Mouse (Mus musculus) T-cell, adult 2 months (primary cell): Measurements from ENCODE around the gene Ccn2.
A peak's percentile ranks its signal among the peaks of the same experiment; 100 is the strongest.

Experiments used
- DNase-seq: peaks from one replicate; pipeline ENCODE4 v3.0.0; 2022; ENCODE audit warnings: low spot score

Gene Ccn2

DNA sequence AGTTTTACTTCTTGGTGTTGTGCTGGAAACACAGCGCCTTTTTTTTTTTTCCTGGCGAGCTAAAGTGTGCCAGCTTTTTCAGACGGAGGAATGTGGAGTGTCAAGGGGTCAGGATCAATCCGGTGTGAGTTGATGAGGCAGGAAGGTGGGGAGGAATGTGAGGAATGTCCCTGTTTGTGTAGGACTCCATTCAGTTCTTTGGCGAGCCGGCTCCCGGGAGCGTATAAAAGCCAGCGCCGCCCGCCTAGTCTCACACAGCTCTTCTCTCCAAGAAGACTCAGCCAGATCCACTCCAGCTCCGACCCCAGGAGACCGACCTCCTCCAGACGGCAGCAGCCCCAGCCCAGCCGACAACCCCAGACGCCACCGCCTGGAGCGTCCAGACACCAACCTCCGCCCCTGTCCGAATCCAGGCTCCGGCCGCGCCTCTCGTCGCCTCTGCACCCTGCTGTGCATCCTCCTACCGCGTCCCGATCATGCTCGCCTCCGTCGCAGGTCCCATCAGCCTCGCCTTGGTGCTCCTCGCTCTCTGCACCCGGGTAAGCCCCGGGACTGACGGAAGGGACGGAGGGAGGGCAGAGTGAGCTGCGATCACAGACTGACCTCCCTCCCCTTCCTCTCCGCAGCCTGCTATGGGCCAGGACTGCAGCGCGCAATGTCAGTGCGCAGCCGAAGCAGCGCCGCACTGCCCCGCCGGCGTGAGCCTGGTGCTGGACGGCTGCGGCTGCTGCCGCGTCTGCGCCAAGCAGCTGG, at the start of gene Ccn2:
TSS of gene Ccn2 (plus strand) at position 193 of the 753 bp plus-strand sequence.
- DNase-seq = no peak

DNA sequence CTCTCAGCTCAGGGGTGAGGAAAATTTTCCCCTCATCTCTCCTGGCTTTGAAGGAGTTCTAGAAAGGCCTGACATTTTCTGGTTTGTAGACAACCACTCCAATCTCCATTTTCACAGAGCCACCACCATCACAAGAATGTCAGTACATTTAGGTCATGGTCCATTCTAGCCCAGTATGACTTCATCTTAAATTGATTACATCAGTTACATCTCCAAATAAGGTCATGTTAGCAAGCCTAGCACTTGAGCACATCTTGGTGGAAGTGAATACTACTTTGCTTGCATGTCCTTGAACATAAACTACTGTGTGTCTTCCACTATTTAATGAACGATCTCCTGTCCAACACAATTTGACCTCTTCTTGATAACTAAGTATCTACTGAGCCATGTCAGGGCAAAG, 42.4 kb upstream of the Ccn2 start:
- DNase-seq = no peak

DNA sequence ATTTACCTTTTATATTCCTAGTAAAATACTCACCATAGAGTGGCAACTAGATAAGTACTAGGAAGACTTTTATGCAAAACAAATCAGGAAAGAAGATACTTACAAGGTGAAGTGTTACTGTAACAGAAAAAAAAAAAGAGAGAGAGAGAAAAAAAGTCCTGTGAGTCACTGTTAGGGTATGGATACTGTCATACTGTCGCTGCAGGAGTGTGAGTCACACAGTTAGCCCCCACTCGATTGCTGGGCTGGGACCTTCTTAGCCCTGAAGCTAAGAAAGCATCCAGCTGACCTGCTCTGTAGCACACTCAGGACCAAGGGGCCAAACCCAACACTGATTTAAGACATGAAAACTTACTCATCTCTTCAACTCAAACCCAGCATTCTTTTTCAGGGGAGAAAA, 41.2 kb upstream of the Ccn2 start:
- no peak for DNase-seq

DNA sequence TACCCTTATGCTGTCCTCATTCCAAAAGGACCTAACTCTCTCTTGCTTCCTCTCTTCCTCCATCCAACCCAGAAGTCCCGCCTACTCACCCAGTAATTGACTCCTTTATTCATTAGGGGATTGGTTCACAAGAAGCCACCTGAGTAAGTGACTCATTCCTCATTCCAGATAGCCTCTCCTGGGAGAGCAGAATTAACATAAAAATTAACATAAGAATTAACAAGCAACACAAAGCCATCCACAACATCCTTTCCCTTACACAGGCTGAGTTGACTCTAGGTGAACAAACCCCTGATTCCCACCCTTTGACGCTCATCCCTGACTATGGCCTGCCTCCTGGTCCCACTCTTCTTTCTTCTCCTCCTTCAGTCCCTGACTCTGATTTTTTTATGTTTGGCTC, 36.9 kb upstream of the Ccn2 start:
- DNase-seq = no peak

DNA sequence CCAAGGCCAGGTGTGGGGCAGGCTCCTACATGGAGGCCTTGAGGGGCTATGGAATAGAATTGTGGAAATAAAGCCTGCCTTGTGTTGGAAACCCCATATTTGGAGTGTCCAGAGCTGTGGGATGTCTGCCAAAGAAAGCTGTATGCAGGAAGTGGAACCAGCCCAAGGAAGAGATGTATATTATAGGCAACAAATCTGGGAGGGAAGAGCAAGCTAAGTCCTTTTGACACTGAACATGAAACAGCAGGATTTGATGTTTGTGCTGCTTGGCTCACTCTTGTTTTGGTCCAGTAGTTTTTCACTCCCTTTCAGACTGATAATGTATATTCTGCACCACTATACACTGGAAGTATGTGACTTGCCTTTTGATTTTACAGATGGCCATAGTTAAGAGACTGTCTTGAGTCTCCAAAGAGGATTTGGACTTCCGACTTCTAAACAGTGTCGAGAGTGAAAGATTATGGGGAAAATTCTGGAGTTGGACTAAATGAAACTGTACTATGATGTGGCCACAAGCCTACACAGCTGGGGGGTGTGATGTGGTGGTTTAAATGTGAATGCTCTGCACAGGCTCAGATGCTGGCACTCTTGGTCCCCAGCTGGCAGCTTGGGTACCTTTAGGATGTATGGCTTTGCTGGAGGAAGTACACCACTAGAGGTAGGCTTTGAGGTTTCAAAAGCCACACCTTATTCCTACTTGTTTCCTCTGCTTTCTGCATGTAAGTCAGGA, 25.4 kb upstream of the Ccn2 start:
- no peak for DNase-seq

DNA sequence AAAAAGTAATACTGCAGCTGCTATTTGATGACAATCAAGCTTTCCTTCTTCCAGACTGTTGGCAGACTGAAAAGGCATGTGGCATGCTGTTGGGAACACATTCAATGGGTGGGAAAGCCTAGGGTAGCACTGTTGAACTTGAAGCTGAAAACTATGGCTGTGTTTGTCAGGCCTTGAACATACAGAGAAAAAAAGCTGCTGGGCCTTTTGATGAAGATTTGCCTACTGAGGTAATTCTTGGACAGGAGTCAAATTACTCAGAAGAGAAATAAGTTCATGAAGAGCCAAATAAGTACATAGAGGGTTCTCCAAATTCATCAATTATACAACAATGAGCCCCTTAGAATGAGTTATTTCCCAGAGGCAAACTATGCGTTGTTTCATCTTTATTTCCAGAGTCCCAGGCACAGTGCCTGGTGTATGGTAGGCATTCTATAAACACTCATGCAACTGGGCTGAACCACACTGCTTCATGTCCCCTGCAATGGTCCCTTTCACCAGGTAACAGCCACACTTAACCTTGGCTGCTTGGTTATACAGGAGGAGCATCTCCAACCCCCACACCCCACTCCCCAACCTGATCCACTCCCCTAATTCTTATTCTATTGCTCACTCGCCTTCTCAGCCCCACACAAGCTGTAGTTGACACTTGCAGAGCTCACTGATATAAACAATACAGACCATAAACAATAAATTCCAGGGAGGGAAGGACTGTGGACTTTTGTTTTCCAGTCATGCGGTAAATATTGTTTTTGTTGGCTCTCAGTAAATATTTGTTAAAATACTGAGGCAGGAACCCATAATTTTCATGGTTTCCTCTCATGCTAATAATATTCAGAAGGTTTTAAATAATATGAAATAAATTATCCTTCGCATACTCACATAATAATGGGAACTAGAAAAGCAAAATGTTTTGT, 22.9 kb upstream of the Ccn2 start:
- no peak for DNase-seq

DNA sequence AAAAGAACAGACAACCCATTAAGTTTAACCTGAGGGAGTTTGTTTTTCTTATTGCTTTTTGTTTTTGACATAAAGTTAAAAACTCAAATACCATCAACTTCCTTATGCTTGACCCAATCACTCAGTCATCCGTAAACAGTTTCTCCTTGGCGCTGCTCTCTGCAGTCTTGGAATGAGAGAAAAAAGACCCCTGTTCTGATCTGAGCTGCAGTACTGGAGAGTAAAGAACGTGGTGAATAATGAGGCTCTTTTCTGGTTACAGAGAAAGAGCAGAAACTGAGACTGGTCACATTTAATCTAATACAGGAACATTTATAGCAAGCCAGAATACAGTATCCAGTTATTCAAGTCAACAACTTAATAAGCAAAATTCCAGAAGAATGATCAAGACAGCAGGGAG, 21.8 kb upstream of the Ccn2 start:
- no peak for DNase-seq

DNA sequence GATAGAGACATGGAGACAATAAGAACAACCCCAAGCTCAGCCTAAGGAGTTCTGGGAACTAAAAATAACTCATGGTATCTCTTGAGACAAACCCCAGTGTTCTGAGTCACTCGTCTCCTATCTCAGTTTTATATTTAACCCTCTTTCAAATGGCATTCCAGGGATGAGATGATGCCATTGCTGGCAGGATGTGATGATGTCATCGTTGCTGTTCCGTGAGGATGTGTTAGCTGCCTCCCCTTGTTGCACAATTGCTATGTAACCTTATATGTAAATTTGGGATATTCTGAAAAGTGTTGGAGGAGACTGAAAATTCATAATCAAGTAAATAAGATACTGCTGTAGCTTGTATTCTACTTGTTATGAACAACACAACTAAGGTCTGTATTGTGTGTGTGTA, 14.2 kb upstream of the Ccn2 start:
- DNase-seq = no peak

DNA sequence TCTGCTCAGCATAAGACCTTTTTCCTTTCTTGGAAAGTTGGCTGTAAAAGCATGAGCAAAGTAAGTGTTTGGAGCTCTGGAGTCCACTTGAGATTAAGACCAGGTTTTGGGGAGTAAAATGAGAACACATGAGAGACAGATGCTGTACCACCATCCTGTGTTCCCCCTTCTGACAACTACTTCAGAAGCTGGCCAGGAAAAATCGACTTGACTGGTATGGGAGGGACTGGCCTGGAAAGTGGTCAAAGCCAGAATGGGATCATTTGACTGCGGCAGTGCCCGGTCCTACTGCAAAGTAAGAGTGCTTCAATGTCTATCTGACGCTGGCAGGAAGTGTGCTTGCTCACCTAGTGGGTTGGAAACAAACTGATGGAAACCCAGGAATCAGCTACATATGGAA, 6.4 kb upstream of the Ccn2 start:
- no peak for DNase-seq

DNA sequence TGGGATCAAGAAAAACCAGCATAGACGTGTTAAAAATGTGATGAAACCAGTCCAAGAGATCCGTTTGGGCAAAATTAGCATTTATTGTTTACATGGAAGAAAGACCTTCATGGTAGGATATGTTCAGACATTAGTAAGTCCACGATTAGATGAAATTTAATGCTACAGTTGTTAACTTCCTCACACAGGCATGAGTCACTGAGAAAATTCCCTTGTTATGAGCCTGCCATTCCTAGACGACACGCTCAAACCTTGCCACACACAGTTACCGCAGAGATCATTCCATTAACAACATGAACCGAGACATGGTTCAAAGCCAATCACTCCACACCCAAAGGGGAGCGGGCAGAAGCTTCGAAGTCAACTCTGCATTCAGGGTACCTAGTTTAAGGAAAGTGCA, 6.0 kb upstream of the Ccn2 start:
- DNase-seq = no peak

DNA sequence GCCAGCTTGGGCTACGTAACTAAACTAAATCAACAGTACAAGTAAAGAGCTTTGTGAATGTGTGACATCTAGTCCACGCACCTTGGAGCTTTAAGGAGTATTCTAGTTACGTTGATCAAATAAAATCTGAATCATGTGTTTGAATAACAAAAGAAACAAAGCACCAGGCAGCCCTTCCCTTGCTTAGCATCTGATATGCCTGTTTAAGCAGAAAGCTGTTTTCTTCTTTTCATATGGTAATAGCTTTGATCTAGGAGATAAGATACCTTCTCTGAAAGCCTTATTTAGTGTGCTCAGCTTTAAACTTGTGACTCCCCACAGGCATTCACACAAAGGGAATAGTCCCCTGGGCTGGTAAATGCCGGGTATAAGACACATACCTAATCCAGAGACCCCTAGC, 4.7 kb upstream of the Ccn2 start:
- DNase-seq = no peak

DNA sequence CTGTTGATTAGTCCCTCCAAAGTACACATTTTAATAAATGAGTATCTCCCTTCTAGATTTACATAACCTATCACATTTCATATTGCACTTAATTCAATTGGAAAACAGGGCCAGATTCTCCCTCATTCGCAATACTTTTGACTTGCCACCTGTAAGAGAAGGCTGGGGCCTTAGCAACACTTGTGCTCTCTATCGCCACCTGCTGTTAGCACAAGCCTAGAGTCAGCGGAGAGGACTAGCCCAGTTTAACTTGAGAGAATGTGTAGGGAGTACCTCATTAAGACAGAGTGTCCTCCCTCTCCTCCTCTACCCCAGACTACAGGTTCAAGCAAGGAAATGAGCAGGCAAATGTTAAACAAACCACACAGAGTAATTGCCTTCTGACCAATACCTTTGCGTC, 4.1 kb upstream of the Ccn2 start:
- peak; percentile 63 for DNase-seq

DNA sequence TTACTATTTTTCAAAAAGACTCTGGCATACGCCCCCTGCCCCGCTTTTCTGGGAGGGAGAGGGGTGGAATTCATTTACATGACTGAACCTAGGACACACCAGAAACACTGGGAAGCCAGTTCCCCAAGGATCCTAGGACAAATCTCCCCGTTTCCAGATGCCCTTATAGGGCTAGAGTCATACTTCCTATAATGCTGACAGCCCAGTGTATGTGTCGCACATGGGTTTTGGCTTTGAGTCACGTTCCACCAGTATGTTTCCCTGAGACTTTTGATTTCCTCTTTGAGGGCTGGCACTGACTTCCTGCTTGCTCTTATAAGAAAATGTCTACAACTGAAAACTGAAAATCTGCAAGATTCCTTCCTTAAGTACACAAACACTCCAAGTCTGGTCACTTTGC, 3.5 kb upstream of the Ccn2 start:
- DNase-seq = no peak

DNA sequence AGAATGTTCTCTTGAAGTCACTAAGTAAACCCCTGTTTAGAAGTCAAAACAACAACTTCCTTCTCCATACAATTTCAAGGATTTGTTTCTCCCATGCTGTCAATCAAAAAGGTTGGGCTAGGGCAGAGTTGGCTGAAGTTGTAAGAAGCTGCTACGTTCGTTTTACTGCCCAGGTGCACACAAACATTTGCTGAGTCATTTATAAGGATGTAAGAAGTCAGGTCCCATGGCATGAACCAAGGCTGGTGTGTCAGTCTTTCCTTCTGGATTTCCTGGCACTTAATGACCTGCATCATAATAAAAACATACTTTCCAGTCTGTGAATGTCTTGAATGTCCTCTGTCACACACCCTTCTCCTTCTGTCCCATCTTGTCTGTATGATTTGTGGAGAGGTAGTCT, 2.9 kb upstream of the Ccn2 start:
- DNase-seq = no peak

DNA sequence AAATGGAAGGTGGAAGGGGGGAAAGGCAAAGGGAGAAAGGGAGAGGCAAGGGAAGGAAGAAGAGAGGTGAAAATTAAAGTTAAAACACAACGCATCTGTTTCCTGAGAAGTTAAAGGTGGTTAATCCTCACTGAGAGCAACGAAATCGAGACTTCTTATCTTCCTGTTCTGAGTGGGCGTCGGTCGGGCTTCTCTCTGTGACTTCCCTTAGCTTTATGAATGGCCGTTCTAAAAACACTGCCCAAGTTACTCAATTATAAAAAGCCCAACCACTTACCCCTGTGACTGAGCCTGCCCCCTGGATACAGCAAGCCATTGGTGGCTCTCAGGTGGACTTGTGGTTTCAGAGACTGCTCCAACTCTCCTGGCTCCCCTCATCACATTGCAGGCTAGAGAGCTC, 2.3 kb upstream of the Ccn2 start:
- no peak for DNase-seq

DNA sequence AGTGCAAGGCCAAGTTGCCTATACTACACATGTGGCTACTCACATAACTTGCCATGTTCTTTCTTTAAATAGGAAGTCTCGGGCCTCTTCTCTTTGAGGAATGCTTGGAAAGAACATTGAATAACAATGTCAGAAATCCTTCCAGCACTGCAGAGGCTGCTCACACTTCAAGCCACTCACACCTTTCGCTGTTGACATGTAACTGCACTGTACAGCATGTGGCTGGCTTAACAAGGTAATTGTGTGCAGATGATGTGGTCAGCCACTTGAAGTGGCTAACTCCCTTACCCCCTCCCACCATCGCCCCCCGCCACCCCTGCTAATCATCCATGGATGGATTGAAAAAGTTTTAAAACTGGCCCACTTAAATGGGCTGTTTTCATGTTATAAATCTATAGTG, 1.7 kb upstream of the Ccn2 start:
- no peak for DNase-seq

DNA sequence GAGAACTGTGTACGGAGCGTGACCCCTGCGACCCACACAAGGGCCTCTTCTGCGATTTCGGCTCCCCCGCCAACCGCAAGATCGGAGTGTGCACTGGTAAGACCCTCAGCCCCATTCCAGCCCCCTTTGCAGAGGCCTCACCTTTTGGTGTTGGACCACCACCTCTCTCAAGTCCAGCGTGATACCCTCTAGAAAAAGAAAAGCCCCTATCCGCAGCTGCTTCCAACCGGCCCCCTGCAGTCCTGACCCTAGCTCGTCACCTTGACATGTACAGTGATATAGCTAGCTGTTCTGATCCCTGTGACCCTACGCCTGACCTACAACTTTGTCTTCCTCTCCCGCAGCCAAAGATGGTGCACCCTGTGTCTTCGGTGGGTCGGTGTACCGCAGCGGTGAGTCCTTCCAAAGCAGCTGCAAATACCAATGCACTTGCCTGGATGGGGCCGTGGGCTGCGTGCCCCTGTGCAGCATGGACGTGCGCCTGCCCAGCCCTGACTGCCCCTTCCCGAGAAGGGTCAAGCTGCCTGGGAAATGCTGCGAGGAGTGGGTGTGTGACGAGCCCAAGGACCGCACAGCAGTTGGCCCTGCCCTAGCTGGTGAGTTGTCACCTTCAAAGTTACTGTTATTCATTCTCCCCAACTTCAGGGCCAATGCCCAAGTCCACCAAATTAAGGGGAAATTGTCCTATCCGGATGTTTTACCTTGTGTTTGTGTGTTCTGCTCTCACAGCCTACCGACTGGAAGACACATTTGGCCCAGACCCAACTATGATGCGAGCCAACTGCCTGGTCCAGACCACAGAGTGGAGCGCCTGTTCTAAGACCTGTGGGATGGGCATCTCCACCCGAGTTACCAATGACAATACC, 994 bp downstream of the Ccn2 start:
- DNase-seq = no peak

DNA sequence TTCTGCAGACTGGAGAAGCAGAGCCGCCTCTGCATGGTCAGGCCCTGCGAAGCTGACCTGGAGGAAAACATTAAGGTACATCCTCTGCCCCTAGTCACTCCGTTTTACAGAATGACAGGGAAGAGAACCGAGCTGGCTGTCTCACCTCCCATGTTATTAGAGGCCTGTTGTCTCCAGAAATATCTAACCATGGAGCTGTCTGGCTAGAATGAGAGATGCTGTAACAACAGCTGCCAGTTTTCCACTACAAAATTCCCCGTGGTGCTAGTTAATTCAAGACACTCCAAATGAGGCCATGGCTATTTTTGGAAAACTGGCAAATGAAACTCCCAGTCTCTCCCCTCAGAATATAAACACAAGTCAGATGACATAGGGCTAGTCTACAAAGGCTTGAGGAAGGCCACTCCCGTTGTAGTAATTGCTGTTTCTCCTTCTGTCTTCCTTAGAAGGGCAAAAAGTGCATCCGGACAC, 1.7 kb downstream of the Ccn2 start:
- no peak for DNase-seq

DNA sequence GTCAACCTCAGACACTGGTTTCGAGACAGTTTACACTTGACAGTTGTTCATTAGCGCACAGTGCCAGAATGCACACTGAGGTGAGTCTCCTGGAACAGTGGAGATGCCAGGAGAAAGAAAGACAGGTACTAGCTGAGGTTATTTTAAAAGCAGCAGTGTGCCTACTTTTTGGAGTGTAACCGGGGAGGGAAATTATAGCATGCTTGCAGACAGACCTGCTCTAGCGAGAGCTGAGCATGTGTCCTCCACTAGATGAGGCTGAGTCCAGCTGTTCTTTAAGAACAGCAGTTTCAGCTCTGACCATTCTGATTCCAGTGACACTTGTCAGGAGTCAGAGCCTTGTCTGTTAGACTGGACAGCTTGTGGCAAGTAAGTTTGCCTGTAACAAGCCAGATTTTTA, 2.5 kb downstream of the Ccn2 start:
- DNase-seq = no peak

DNA sequence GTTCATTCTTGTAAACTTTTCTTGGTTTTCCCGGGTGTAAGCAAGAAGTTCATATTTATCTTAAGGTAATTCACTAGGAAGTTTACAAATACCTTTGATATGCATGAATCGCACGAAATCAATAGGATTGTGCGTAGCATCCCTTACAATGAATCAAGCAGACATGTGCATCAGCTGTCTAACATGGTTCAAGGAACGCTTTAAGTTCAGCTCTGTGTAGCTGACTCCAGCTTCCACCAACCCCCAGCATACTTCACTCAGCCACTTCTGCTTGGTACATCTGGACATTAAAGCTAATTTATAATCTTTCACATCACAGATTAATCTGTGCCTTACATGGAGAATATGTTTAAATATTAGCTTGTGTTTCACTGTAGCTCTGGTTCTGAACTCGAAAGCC, 3.5 kb downstream of the Ccn2 start:
- DNase-seq = no peak

DNA sequence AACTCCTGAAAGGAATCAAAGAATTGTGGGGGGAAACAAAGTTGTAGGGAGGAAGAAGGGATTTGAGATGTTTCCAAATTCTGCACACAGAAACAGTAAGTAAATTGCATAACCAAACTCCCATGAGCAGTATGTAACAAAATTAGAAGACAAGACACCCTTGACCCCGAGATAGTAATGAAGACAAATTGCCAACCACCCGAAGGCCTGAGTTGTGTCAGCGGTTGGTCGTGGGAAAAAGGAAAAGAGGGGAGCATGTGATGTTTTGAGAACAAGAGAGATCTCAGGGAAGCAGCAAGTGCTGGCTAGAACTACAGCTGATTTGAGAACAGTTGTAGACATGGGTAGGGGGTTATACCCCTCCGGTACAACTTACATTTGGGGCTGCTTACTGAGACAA, 4.6 kb downstream of the Ccn2 start:
- no peak for DNase-seq

DNA sequence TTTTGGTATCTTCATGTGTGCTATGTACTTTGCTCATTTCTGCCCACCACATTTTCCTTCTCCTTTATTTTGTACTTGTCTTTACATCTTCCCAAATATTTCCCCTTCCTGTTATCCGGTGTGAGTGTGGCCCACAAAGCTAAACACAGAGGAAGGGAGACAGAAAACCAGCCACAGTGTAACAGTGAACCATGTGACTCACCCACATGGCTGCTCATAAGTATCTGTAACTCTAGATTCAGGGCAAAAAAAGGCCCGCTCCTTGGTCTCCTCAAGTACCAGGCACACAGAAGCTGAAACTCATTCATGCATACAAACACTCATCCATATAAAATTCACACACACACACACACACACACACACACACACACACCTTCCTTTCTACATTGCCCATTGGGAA, 7.8 kb downstream of the Ccn2 start:
- DNase-seq = no peak
